Mouse (Mus musculus) lung, adult 2 months (tissue): ENCODE data around the gene Prrc2b.

Experiments
- CTCF ChIP-seq: fragments of 200-500 bp; IDR thresholded peaks from 2 replicates; pipeline ENCODE4 v1.5.1; 2011; ENCODE audit warnings: mild to moderate bottlenecking, low read length, control low read depth; ENCODE audit not compliant: insufficient read depth
- POLR2A ChIP-seq: fragments of 200-500 bp; IDR thresholded peaks from 2 replicates; pipeline ENCODE4 v1.6.1; 2011; ENCODE audit warnings: low read depth, mild to moderate bottlenecking, control low read depth, low read length, borderline replicate concordance; ENCODE audit errors: extremely low read depth

GRCm38 (mm10) chr2:32177397-32178060, 26.6 kb downstream of the Prrc2b start:
- no peak for TF ChIP-seq CTCF
- TF ChIP-seq POLR2A = no peak
